Mouse (Mus musculus) layer of hippocampus, adult 2 months (tissue): ENCODE data around the gene Myoc. TPM values are rescaled to one million over a fixed set of nuclear protein-coding genes. Genes with fewer than 3 reads are reported as not detected.

Source experiments
- DNase-seq, 2 experiments: peaks; one replicate each; pipeline ENCODE4 v3.0.0; 2022; ENCODE audit warnings: low spot score in 2 of 2
- H3K27ac ChIP-seq: fragments of 200-600 bp; 2 replicates; pipeline ENCODE4 v1.8.1; 2022
- H3K4me3 ChIP-seq: fragments of 200-600 bp; 2 replicates; pipeline ENCODE4 v1.8.1; 2022; ENCODE audit warnings: mild to moderate bottlenecking
- CTCF ChIP-seq: fragments of 200-600 bp; conservative IDR thresholded peaks from 2 replicates; pipeline ENCODE4 v1.8.1; 2022; ENCODE audit warnings: antibody characterized with exemption, mild to moderate bottlenecking, moderate library complexity
- microRNA-seq, 2 experiments: library from miRNA; unstranded; fragments of <30 nt; microRNA quantifications; one replicate each; pipeline ENCODE4 v1.2.0; 2021
- total RNA-seq, 2 experiments: library from RNA; stranded (reverse); gene quantifications; 2 replicates each; pipeline ENCODE4 v1.2.3; 2021

The Myoc gene
- total RNA-seq, 2 experiments from 2014 or later, result 4.1 TPM

GRCm38 (mm10) chr1:162636516-162636915, 2.4 kb upstream of the Myoc start:
- no peak overlapping the region for H3K27ac ChIP-seq
- TF ChIP-seq CTCF, result no peak
- DNase-seq, result no peak
- H3K4me3 ChIP-seq, result no peak overlapping the region

- DNase-seq, result no peak
- TF ChIP-seq CTCF, result no peak
- Histone ChIP-seq H3K4me3 (no peak overlapping the region), H3K27ac (no peak overlapping the region)
These were observed 420 bp upstream of the Myoc start for GRCm38 (mm10) chr1:162638535-162638934.

GRCm38 (mm10) chr1:162639861-162640260, 906 bp downstream of the Myoc start:
- TF ChIP-seq CTCF, result no peak
- DNase-seq, result no peak
- Histone ChIP-seq H3K4me3 (no peak overlapping the region), H3K27ac (no peak overlapping the region)

GRCm38 (mm10) chr1:162642591-162642990, 3.6 kb downstream of the Myoc start:
- Histone ChIP-seq H3K27ac (no peak overlapping the region), H3K4me3 (no peak overlapping the region)
- no peak for DNase-seq
- TF ChIP-seq CTCF, result no peak

- H3K27ac ChIP-seq, result peak overlapping the region; percentile 15; the same call in 1 of the 2 replicates
- peak; percentile 31; the same call in 1 of the 2 replicates for TF ChIP-seq CTCF
- H3K4me3 ChIP-seq, result no peak overlapping the region
- peak; percentile 70 to 82 for DNase-seq
These were observed 4.8 kb downstream of the Myoc start for GRCm38 (mm10) chr1:162643752-162644151.

GRCm38 (mm10) chr1:162646083-162646686, 7.2 kb downstream of the Myoc start:
- peak; percentile 56 for TF ChIP-seq CTCF
- Histone ChIP-seq H3K4me3 (no peak overlapping the region), H3K27ac (no peak overlapping the region)
- no peak for DNase-seq

- TF ChIP-seq CTCF, result no peak
- no peak for DNase-seq
- Histone ChIP-seq H3K27ac (no peak overlapping the region), H3K4me3 (no peak overlapping the region)
These were observed 9.5 kb downstream of the Myoc start for GRCm38 (mm10) chr1:162648416-162648815.

- no peak for DNase-seq
- H3K27ac ChIP-seq, result no peak within 1 kb of the TSS
- no peak within 1 kb of the TSS for H3K4me3 ChIP-seq
- TF ChIP-seq CTCF, result no peak
These were observed 19.2 kb downstream of the Myoc start, which contains the start of gene Myocos for GRCm38 (mm10) chr1:162658119-162658518. Gene Myocos, minus strand, starts transcription at chr1:162658219.

- no peak overlapping the region for H3K27ac ChIP-seq
- H3K4me3 ChIP-seq, result no peak overlapping the region
- DNase-seq, result no peak
- no peak for TF ChIP-seq CTCF
These were observed 21.4 kb downstream of the Myoc start for GRCm38 (mm10) chr1:162660276-162660860.

GRCm38 (mm10) chr1:162664826-162665475, 26.0 kb downstream of the Myoc start:
- peak; percentile 65 to 74 for DNase-seq
- no peak overlapping the region for H3K27ac ChIP-seq
- no peak overlapping the region for H3K4me3 ChIP-seq
- TF ChIP-seq CTCF, result peak; percentile 81

GRCm38 (mm10) chr1:162665486-162666174, 26.7 kb downstream of the Myoc start:
- H3K27ac ChIP-seq, result no peak overlapping the region
- TF ChIP-seq CTCF, result no peak
- no peak for DNase-seq
- no peak overlapping the region for H3K4me3 ChIP-seq

GRCm38 (mm10) chr1:162693721-162694120, 54.8 kb downstream of the Myoc start:
- 0 out of 2 replicates have a peak, but pooled peaks have one; percentile 8 for TF ChIP-seq CTCF
- no peak overlapping the region for H3K4me3 ChIP-seq
- no peak for DNase-seq
- no peak overlapping the region for H3K27ac ChIP-seq

- H3K4me3 ChIP-seq, result no peak overlapping the region
- no peak for TF ChIP-seq CTCF
- DNase-seq, result no peak
- no peak overlapping the region for H3K27ac ChIP-seq
These were observed 58.9 kb downstream of the Myoc start for GRCm38 (mm10) chr1:162697866-162698265.

Small RNA genes lying within 50 kb of the gene (microRNA-seq; reads per million reads assigned to microRNA genes)
- gene Gm27616, result 0 reads per million in 2 experiments

Other genes with a start within 250 kb of the Myoc start
- gene Dnm3, start 161.1 kb upstream of the Myoc start, total RNA-seq, result 10 to 100 TPM; 78.5 to 79.1 TPM
- gene Mettl13, start 90.6 kb upstream of the Myoc start, total RNA-seq, result 10 to 100 TPM; 11.2 to 12.3 TPM
- gene Vamp4, start 68.6 kb upstream of the Myoc start, total RNA-seq, result 100 to 1,000 TPM; 102 to 103 TPM
- gene Myocos, start 19.1 kb downstream of the Myoc start, total RNA-seq, result not detected
- 100 to 1,000 TPM; 177 to 199 TPM for gene Prrc2c, start 101.4 kb downstream of the Myoc start, total RNA-seq
- gene Fmo4, start 174.8 kb downstream of the Myoc start, total RNA-seq, result not detected
- gene Fmo1, start 227.5 kb downstream of the Myoc start, total RNA-seq, result 10 to 100 TPM in 1 of 2 experiments, 1 to 10 TPM in 1; 7.5 to 13.5 TPM